Mouse (Mus musculus) induced T-regulatory cell, adult 2 months (primary cell): ENCODE measurements around the gene 1700029P11Rik.
A peak's percentile ranks its signal among the peaks of the same experiment; 100 is the strongest.

Experiments
- DNase-seq: peaks from one replicate; pipeline ENCODE4 v3.0.0-alpha.2; 2012; ENCODE audit warnings: low read depth

The 1700029P11Rik gene

GRCm38 (mm10) chr15:82014745-82015391 lies 34.5 kb downstream of the 1700029P11Rik start:
- peak; percentile 67 for DNase-seq

GRCm38 (mm10) chr15:82015392-82016100 lies 35.2 kb downstream of the 1700029P11Rik start:
- peak; percentile 62 for DNase-seq

- peak; percentile 99 for DNase-seq
These were observed 35.9 kb downstream of the 1700029P11Rik start for GRCm38 (mm10) chr15:82016101-82016808.

- no peak for DNase-seq
These were observed 36.5 kb downstream of the 1700029P11Rik start for GRCm38 (mm10) chr15:82016830-82017229.

GRCm38 (mm10) chr15:82017461-82017860 lies 37.1 kb downstream of the 1700029P11Rik start:
- peak; percentile 35 for DNase-seq

- DNase-seq = no peak
These were observed 38.9 kb downstream of the 1700029P11Rik start for GRCm38 (mm10) chr15:82019288-82019687.

GRCm38 (mm10) chr15:82022535-82023088 lies 42.3 kb downstream of the 1700029P11Rik start:
- DNase-seq = no peak

- no peak for DNase-seq
These were observed 43.8 kb downstream of the 1700029P11Rik start for GRCm38 (mm10) chr15:82023965-82024635.

GRCm38 (mm10) chr15:82027276-82027675 lies 46.9 kb downstream of the 1700029P11Rik start:
- no peak for DNase-seq

- DNase-seq = no peak
These were observed 47.4 kb downstream of the 1700029P11Rik start for GRCm38 (mm10) chr15:82027726-82028125.
